Mouse (Mus musculus) adrenal gland, adult (tissue): Measurements from ENCODE around the gene Naga.

Source experiments
- DNase-seq, 2 experiments: peaks; one replicate each; pipeline ENCODE4 v3.0.0; 2022 to 2023; ENCODE audit warnings: low spot score in 1 of 2; ENCODE audit not compliant: inconsistent age in 2 of 2

The Naga gene

GRCm38 (mm10) chr15:82338593-82339112, at the start of gene Naga, which contains the start of the genes Pheta2 and Smdt1:
Gene Naga (minus strand): TSS chr15:82338925.
Gene Pheta2 (plus strand): TSS chr15:82338942.
Gene Smdt1 (plus strand): TSS chr15:82338959.
- peak; percentile 97 to 99 for DNase-seq

- no peak for DNase-seq
These were observed 47.0 kb upstream of the Naga start for GRCm38 (mm10) chr15:82385729-82386128.

GRCm38 (mm10) chr15:82382441-82382840, 43.7 kb upstream of the Naga start:
- no peak for DNase-seq

GRCm38 (mm10) chr15:82380714-82381062, 42.0 kb upstream of the Naga start:
- DNase-seq = no peak

- DNase-seq = peak; percentile 77 to 91
These were observed 41.4 kb upstream of the Naga start, which contains the start of gene Cyp2d22 for GRCm38 (mm10) chr15:82379871-82380713. Gene Cyp2d22 (minus strand): TSS chr15:82380260.

GRCm38 (mm10) chr15:82379511-82379870, 40.8 kb upstream of the Naga start:
- no peak for DNase-seq

- peak in 1 of 2 experiments; percentile 63 for DNase-seq
These were observed 39.8 kb upstream of the Naga start for GRCm38 (mm10) chr15:82378261-82379180.

- peak in 1 of 2 experiments; percentile 29 for DNase-seq
These were observed 39.0 kb upstream of the Naga start for GRCm38 (mm10) chr15:82377701-82378100.

- peak; percentile 51 to 71 for DNase-seq
These were observed 37.8 kb upstream of the Naga start for GRCm38 (mm10) chr15:82376393-82377138.

- DNase-seq = no peak
These were observed 37.1 kb upstream of the Naga start for GRCm38 (mm10) chr15:82375855-82376254.

GRCm38 (mm10) chr15:82374437-82374836, 35.7 kb upstream of the Naga start:
- DNase-seq = no peak

- DNase-seq = peak in 1 of 2 experiments; percentile 21
These were observed 34.3 kb upstream of the Naga start for GRCm38 (mm10) chr15:82372991-82373390.

- no peak for DNase-seq
These were observed 33.7 kb upstream of the Naga start for GRCm38 (mm10) chr15:82372446-82372845.

GRCm38 (mm10) chr15:82368851-82369250, 30.1 kb upstream of the Naga start:
- peak in 1 of 2 experiments; percentile 16 for DNase-seq

- DNase-seq = peak in 1 of 2 experiments; percentile 18
These were observed 29.4 kb upstream of the Naga start for GRCm38 (mm10) chr15:82368146-82368545.

GRCm38 (mm10) chr15:82364561-82364960, 25.8 kb upstream of the Naga start:
- peak; percentile 5 to 40 for DNase-seq

- peak in 1 of 2 experiments; percentile 14 for DNase-seq
These were observed 25.1 kb upstream of the Naga start for GRCm38 (mm10) chr15:82363801-82364200.

GRCm38 (mm10) chr15:82362234-82362633, 23.5 kb upstream of the Naga start:
- DNase-seq = peak; percentile 31 to 59

GRCm38 (mm10) chr15:82361459-82362018, 22.8 kb upstream of the Naga start:
- peak; percentile 15 to 52 for DNase-seq
